Mouse (Mus musculus) kidney, embryonic 14.5 days (tissue): ENCODE data around the gene Olfr656. TPM values are rescaled to one million over a fixed set of nuclear protein-coding genes. Genes with fewer than 3 reads are reported as not detected.

ENCODE experiments used
- ATAC-seq: fragments of 200-750 bp; cut with Nextera tagmentation; 2 replicates; pipeline ENCODE4 v1.8.0; 2017; ENCODE audit warnings: moderate number of reproducible peaks, mild to moderate bottlenecking, moderate TSS enrichment, moderate library complexity; ENCODE audit not compliant: low FRiP score, low TSS enrichment
- H3K27ac ChIP-seq: fragments of 300-500 bp; sonication (generic); 2 replicates; pipeline ENCODE4 v1.5.1; 2014; ENCODE audit warnings: low read depth, mild to moderate bottlenecking, low read length, moderate library complexity, mixed read lengths
- H3K27me3 ChIP-seq: fragments of 300-500 bp; sonication (generic); 2 replicates; pipeline ENCODE4 v1.6.1; 2014; ENCODE audit warnings: mild to moderate bottlenecking, low read length; ENCODE audit not compliant: control insufficient read depth, insufficient read depth
- H3K36me3 ChIP-seq: fragments of 300-500 bp; sonication (generic); 2 replicates; pipeline ENCODE4 v1.6.1; 2014; ENCODE audit warnings: low read length, mixed read lengths; ENCODE audit not compliant: control insufficient read depth, insufficient read depth
- H3K4me1 ChIP-seq: fragments of 300-500 bp; sonication (generic); 2 replicates; pipeline ENCODE4 v1.6.1; 2014; ENCODE audit warnings: low read length, mixed read lengths; ENCODE audit not compliant: control insufficient read depth, insufficient read depth
- H3K4me2 ChIP-seq: fragments of 300-500 bp; sonication (generic); replicated peaks from 2 replicates; pipeline ENCODE4 v1.6.1; 2014; ENCODE audit warnings: low read depth, mild to moderate bottlenecking, low read length
- H3K4me3 ChIP-seq: fragments of 300-500 bp; sonication (generic); 2 replicates; pipeline ENCODE4 v1.5.1; 2014; ENCODE audit warnings: mild to moderate bottlenecking, low read length
- H3K9ac ChIP-seq: fragments of 300-500 bp; sonication (generic); 2 replicates; pipeline ENCODE4 v1.6.1; 2014; ENCODE audit warnings: low read depth, mild to moderate bottlenecking, low read length, moderate library complexity
- H3K9me3 ChIP-seq: fragments of 300-500 bp; sonication (generic); 2 replicates; pipeline ENCODE4 v1.6.1; 2016; ENCODE audit warnings: low read length; ENCODE audit not compliant: control insufficient read depth
- WGBS: fragments of 180-500 bp; shearing (Covaris S2); extraction: QIAGEN DNeasy Blood & Tissue Kit; methylation state at CpG from one replicate; pipeline ENCODE4 v1.1.7; 2014; 5-methylcytosine and 5-hydroxymethylcytosine counted together
- polyA plus RNA-seq: library from polyadenylated mRNA; unstranded; fragments of >200 nt; fragmentation: Nextera tagmentation; extraction: Ambion mirVana; gene quantifications from 2 replicates; pipeline ENCODE4 v1.2.1, GENCODE M21; 2014

The Olfr656 gene
- polyA plus RNA-seq, 1 experiment from 2014 or later, result not detected

DNA sequence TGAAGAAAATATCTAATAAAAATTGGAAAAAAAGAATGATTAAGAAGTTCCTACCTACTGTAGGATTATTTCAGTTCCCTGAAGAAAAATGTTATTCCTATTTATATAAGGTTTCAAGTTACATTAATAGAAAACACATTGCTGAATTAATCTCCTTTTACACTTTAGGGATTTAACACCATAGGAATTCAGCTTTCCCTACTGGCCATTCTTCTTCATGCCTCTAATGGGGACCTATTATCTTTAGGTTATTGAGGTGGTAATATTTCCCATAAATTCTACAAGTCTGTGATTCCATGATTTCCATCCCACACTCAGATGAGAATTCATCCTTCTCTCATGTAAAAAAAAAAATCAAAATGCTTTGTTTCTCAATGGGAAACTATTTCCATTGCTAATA lies 10.7 kb downstream of the Olfr656 start, which contains the start of gene Olfr657:
Gene Olfr657, plus strand, starts transcription at position 301 of the 400 bp plus-strand sequence.
- no peak for ATAC-seq

GRCm38 (mm10) chr7:104646841-104647482 lies 33.2 kb downstream of the Olfr656 start, which contains the start of gene Olfr658:
Gene Olfr658, minus strand, starts transcription at chr7:104647305.
- ATAC-seq, result peak; percentile 95
- no peaks in the 10 kb centered on the region for H3K27me3 ChIP-seq
- peak within 1 kb of the TSS; percentile 23 for H3K4me3 ChIP-seq
- no peaks in the 10 kb centered on the region for H3K9me3 ChIP-seq
- no peak within 1 kb of the TSS for H3K27ac ChIP-seq
- WGBS, result 30% methylated on average over 20 of the region's 22 CpGs
- peak within 1 kb of the TSS; percentile 28; the same call in 1 of the 2 replicates for H3K9ac ChIP-seq
- H3K36me3 ChIP-seq, result no peaks in the 10 kb centered on the region
- H3K4me2 ChIP-seq, result peak within 1 kb of the TSS; percentile 39
- no peaks in the 10 kb centered on the region for H3K4me1 ChIP-seq

More for the DNA sequence above, 10.7 kb downstream of the Olfr656 start, which contains the start of gene Olfr657:
- Histone ChIP-seq H3K27ac (no peak within 1 kb of the TSS), H3K9me3 (no peaks in the 10 kb centered on the region), H3K4me3 (no peak within 1 kb of the TSS), H3K9ac (no peak within 1 kb of the TSS), H3K4me1 (no peaks in the 10 kb centered on the region), H3K36me3 (no peaks in the 10 kb centered on the region), H3K27me3 (no peaks in the 10 kb centered on the region), H3K4me2 (no peak within 1 kb of the TSS)

DNA sequence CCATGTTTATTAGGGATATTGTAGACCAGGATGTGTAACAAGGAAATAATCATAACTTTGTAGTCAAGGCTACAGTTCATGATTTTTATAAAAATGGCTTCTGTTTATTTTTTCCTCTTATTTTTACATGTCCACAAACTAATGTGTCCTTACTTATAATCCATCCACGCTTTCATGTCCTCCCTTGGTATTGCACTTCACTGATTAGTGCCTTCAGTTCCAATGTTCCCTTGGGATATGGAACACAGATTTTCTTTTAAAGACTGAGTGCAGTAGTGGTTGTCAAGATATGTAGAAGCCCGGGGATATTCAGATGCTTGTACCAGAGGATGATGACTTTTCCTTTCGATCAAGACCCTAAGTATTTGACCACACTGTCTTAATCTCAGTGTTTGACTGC lies 52.7 kb downstream of the Olfr656 start, which contains the start of gene Olfr659:
Gene Olfr659, plus strand, starts transcription at position 301 of the 400 bp plus-strand sequence.
- Histone ChIP-seq H3K27me3 (no peaks in the 10 kb centered on the region), H3K27ac (no peak within 1 kb of the TSS), H3K9me3 (no peaks in the 10 kb centered on the region), H3K4me2 (no peak within 1 kb of the TSS), H3K9ac (no peak within 1 kb of the TSS), H3K4me1 (no peaks in the 10 kb centered on the region), H3K4me3 (no peak within 1 kb of the TSS), H3K36me3 (no peaks in the 10 kb centered on the region)
- 88% methylated on average over 3 of the region's 3 CpGs for WGBS
- ATAC-seq, result no peak

Other genes starting within 250 kb of the Olfr656 start
- not detected in 2 replicates for gene Trim30b, start 244.1 kb upstream of the Olfr656 start, polyA plus RNA-seq
- 0.20 TPM in 1 of 2 replicates, not detected in the other for gene Trim30c, start 213.1 kb upstream of the Olfr656 start, polyA plus RNA-seq
- 1.0 and 1.3 TPM in 2 replicates for gene Trim30a, start 148.8 kb upstream of the Olfr656 start, polyA plus RNA-seq
- gene Trim30d, start 106.1 kb upstream of the Olfr656 start, polyA plus RNA-seq, result 0.41 and 0.49 TPM in 2 replicates
- not detected in 2 replicates for gene Olfr651, start 63.8 kb upstream of the Olfr656 start, polyA plus RNA-seq
- gene Olfr652, start 53.1 kb upstream of the Olfr656 start, polyA plus RNA-seq, result not detected in 2 replicates
- not detected in 2 replicates for gene Olfr653, start 36.6 kb upstream of the Olfr656 start, polyA plus RNA-seq
- not detected in 2 replicates for gene Olfr654, start 26.9 kb upstream of the Olfr656 start, polyA plus RNA-seq
- gene Olfr655, start 12.2 kb upstream of the Olfr656 start, polyA plus RNA-seq, result not detected in 2 replicates
- gene Olfr657, start 10.8 kb downstream of the Olfr656 start, polyA plus RNA-seq, result not detected in 2 replicates
- gene Olfr658, start 33.4 kb downstream of the Olfr656 start, polyA plus RNA-seq, result not detected in 2 replicates
- gene Olfr659, start 52.8 kb downstream of the Olfr656 start, polyA plus RNA-seq, result not detected in 2 replicates
- not detected in 2 replicates for gene Olfr661, start 72.5 kb downstream of the Olfr656 start, polyA plus RNA-seq
- not detected in 2 replicates for gene Usp17le, start 163.5 kb downstream of the Olfr656 start, polyA plus RNA-seq
- not detected in 2 replicates for gene Usp17lb, start 228.6 kb downstream of the Olfr656 start, polyA plus RNA-seq
- gene Usp17la, start 243.1 kb downstream of the Olfr656 start, polyA plus RNA-seq, result not detected in 2 replicates